Mouse (Mus musculus): ENCODE measurements around the gene Eef1b2. TPM values are rescaled to one million over a fixed set of nuclear protein-coding genes. Genes with fewer than 3 reads are reported as not detected.
"Not testable (repeated sequence)": the region's sequence is repeated elsewhere in the genome, so short reads cannot be mapped to it uniquely, and the experiment has no call there.

Eef1b2 gene
- total RNA-seq (2021): 100 to 1,000 TPM; 594 to 615 TPM
- long read RNA-seq, experiment 1, transcript Eef1b2-204 (6 exons, 1,939 nt): major isoform, 82 of 84 reads
- long read RNA-seq, experiment 1, partial matches to known transcripts: 1 of 84 reads
- long read RNA-seq, experiment 1, other reads (novel, unspliced or antisense): 1 of 84 reads
- long read RNA-seq, experiment 2, transcript Eef1b2-204 (6 exons, 1,939 nt): major isoform, 105 of 114 reads
- long read RNA-seq, experiment 2, partial matches to known transcripts: 5 of 114 reads
- long read RNA-seq, experiment 2, other reads (novel, unspliced or antisense): 4 of 114 reads

- peak; percentile 94 for DNase-seq
These were observed at the start of gene Eef1b2, which contains the start of gene Ndufs1 for GRCm38 (mm10) chr1:63176604-63177421. Eef1b2 (plus strand) TSS chr1:63176825. Ndufs1 (minus strand) TSS chr1:63176833.

DNA sequence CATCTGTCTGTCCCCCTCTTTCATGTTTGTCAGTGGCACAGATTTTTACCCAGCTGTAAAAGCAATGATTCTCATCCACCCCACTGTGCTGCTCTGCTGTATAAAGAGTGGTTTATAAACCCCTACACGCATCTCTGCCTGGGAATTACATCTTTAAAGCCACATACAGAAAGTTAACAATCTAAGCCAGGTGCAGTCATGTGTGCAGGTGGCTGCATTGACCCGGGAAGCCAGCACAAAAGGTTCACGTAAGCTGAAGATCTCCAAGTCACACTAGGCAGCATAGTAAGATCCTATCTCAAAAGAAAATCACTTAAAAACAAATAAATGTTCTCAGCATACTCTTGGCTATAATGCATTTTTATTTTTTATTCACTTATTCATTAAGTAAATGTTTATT is 47.4 kb upstream of the Eef1b2 start:
- DNase-seq: no peak

DNA sequence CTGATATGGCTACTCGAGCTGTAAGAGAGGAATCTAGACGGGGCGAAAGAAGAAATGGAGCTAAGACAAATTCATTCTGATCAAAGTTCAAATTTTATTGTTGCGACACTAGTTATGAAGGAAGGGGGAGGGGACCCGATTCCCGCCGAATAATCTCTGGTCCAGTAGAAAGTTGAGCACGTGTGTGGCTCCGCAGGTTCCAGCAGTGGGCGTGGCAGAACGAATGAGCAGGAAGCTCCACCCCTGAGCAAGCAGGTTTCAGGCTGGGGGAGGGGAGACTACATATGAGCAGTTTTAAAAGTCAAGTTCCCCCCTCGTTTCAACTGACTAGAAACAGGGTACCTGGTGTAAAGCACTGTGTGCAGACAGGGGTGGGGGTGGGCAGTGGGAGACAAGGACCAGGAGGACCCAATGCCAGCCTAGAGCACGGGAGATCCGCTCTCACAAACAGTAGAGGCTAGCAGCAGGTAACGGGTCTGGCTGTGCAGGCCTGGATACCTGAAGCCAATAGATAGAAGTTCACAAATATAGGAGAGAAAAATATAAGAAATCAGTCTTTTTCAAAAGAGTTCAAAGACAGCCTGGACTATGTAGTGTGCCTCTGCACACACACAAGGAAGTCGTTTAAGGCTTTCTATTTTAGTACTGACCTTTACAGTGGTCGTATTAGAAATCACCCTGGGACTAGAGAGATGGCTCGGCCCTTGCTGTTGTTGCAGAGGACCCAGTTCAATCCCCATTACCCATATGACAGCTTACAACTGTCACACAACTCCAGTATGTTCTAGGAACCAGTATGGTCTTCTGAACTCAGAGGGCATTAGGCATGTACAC is 46.6 kb upstream of the Eef1b2 start:
- DNase-seq: no peak

- DNase-seq: no peak
These were observed 45.7 kb upstream of the Eef1b2 start for GRCm38 (mm10) chr1:63130883-63131282.

- DNase-seq: no peak
These were observed 44.9 kb upstream of the Eef1b2 start for GRCm38 (mm10) chr1:63131766-63132165.

GRCm38 (mm10) chr1:63134530-63134929 is 42.1 kb upstream of the Eef1b2 start:
- DNase-seq: no peak

GRCm38 (mm10) chr1:63137971-63138370 is 38.7 kb upstream of the Eef1b2 start:
- DNase-seq: no peak

DNA sequence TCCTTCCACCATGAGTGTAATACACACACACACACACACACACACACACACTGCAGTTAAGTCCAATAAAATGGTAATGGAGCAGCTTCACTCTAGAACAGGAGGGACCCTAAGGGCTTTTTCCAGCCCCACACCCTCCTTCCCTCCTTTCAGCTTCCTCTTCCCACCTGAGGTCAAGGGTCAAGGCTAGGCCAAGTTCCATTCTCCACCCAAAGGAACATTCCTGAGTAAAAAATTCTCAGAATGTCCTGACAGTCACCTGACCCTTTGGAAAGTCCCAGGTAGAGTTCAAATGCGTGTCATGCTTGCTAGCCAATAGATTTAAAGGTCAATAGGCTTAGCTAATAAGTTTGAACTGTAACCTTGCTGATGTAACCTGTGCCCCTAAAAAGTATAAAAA is 38.0 kb upstream of the Eef1b2 start:
- not testable (repeated sequence) for DNase-seq

DNA sequence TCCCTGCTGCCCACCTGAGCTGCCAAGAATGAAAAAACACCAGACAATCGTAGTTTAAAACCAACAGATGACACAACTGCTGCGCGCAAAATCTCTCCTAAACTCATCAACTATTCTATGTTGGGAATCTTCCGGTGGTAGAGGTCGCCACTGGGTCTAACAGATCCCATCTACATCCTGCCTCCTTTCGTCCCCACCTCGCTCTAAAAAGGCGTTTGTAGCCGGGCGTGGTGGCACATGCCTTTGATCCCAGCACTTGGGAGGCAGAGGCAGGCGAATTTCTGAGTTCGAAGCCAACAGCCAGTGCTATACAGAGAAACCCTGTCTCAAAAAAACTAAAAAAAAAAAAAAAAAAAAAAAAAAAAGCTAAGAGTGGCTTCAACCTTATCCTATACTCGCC is 36.4 kb upstream of the Eef1b2 start:
- DNase-seq: no peak

DNA sequence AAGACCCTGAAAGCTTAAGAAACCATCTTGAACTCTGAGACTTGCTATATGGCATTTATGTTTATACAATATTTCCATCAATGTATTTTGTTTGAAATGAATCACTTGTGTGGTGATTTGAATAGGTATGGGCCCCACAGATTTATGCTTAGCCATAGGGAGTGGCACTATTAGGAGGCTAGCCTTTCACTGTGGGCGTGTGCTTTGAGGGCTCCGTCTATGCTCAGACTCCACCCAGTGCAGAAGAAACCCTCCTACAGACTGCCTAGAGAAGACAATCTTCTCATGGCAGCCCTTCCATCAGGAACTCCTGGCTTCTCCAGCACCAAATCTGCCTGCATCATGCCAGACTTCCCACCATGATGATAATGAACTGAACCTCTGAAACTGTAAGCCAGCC is 8.0 kb upstream of the Eef1b2 start:
- DNase-seq: no peak

GRCm38 (mm10) chr1:63175853-63176252 is 772 bp upstream of the Eef1b2 start:
- DNase-seq: no peak

GRCm38 (mm10) chr1:63176259-63176603 is 394 bp upstream of the Eef1b2 start:
- DNase-seq: no peak

GRCm38 (mm10) chr1:63178308-63178707 is 1.7 kb downstream of the Eef1b2 start:
- DNase-seq: no peak

DNA sequence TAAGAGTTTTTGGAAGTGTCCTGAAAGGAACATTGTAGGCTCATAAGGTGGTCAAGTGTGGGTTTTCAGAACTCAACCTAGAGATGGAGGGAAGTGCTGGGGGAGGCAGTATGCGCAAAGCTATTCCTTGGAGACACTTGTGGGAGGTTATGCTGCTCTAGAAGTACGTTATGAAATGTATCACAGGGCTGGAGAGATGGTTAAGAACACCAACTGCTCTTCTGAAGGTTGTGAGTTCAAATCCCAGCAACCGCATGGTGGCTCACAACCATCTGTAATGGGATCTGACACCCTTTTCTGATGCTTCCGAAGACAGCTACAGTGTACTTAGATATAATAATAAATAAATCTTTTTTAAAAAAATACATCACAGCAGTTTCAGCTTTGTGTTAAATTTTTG is 3.5 kb downstream of the Eef1b2 start:
- no peak for DNase-seq

- not testable (repeated sequence) for DNase-seq
These were observed 4.0 kb downstream of the Eef1b2 start for GRCm38 (mm10) chr1:63180575-63180974.

GRCm38 (mm10) chr1:63181019-63181418 is 4.4 kb downstream of the Eef1b2 start:
- peak; percentile 92 for DNase-seq

DNA sequence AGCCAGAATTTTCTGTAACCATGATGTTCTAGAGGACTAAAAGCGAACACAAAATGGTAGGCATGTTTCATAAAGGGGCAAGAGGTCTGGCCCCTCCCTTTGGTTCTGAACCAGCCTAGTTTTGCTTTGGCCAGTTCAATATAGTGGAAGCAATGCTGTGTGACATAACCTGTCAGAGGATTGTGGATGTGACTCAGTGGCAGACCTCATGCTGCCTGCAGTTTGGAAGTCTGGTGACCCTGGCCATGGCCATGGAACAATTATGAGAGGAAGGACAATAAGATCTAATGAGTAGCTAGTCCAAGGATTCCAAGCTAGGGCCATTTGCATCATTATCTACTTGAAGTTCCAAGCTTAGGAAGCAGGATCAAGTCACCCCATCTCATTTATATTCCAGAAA is 4.9 kb downstream of the Eef1b2 start:
- DNase-seq: no peak

GRCm38 (mm10) chr1:63182212-63182611 is 5.6 kb downstream of the Eef1b2 start:
- DNase-seq: peak; percentile 82

GRCm38 (mm10) chr1:63182636-63183270 is 6.1 kb downstream of the Eef1b2 start:
- DNase-seq: peak; percentile 60

DNA sequence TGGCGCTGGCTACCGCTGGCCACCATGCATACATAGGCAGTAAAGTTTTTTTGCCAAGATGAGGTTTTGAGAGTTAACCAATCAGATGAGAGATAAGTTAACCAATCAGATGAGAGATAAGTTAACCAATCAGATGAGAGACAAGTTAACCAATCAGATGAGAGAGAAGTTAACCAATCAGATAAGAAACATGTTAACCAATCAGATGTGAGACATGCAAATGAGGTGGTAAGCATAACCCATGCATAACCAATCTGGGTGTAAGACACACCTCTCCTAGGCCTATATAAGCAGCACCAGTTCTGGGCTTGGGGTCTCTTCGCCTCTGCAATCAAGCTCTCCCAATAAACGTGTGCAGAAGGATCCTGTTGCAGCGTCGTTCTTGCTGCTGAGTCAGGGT is 8.8 kb downstream of the Eef1b2 start:
- DNase-seq: not testable (repeated sequence)

DNA sequence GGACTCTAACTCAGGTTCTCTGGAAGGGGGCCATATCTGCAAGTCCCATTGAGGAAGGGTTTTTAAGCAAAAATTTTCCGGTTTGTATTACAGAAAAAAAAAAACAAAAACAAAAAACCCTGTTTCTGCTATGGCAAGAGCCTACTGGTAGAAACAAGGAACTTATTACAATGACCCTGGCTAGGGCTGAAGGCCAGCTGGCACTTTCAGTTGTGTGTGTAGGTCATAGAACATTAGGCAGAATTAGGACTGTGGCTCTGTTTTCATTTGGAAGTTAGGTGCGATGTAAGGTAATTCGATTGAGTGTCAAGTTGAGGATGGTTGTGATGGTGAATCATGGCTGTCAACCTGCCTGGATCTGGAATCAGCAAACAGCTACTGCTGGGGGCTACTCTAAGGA is 11.9 kb downstream of the Eef1b2 start:
- DNase-seq: no peak

GRCm38 (mm10) chr1:63190851-63191250 is 14.2 kb downstream of the Eef1b2 start:
- peak; percentile 35 for DNase-seq

Data from gastrocnemius, postnatal 10 days (tissue).